Mouse (Mus musculus) heart, postnatal 0 days (tissue): ENCODE results near the gene Trmt2b. TPM values are rescaled to one million over a fixed set of nuclear protein-coding genes. Genes with fewer than 3 reads are reported as not detected.
A peak's percentile ranks its signal among the peaks of the same experiment; 100 is the strongest.

Experiments used
- ATAC-seq: fragments of 200-750 bp; cut with Nextera tagmentation; 2 replicates; pipeline ENCODE4 v1.8.0; 2017; ENCODE audit warnings: low read depth, moderate number of reproducible peaks, moderate library complexity; ENCODE audit not compliant: insufficient read depth
- DNase-seq: peaks from one replicate; pipeline ENCODE4 v3.0.0-alpha.2; 2016; ENCODE audit warnings: low spot score
- H3K27ac ChIP-seq: fragments of 300-500 bp; sonication (generic); 2 replicates; pipeline ENCODE4 v1.5.1; 2014; ENCODE audit warnings: low read depth, mild to moderate bottlenecking
- H3K27me3 ChIP-seq: fragments of 300-500 bp; sonication (generic); 2 replicates; pipeline ENCODE4 v1.6.1; 2014; ENCODE audit warnings: low read length, mixed read lengths; ENCODE audit not compliant: control insufficient read depth, insufficient read depth
- H3K36me3 ChIP-seq: fragments of 300-500 bp; sonication (generic); replicated peaks from 2 replicates; pipeline ENCODE4 v1.6.1; 2014; ENCODE audit warnings: low read length, mixed read lengths; ENCODE audit not compliant: control insufficient read depth, insufficient read depth
- H3K4me1 ChIP-seq: fragments of 300-500 bp; sonication (generic); 2 replicates; pipeline ENCODE4 v1.6.1; 2014; ENCODE audit warnings: antibody characterized with exemption; ENCODE audit not compliant: control insufficient read depth, insufficient read depth
- H3K4me2 ChIP-seq: fragments of 300-500 bp; sonication (generic); 2 replicates; pipeline ENCODE4 v1.6.1; 2014; ENCODE audit warnings: low read depth, mild to moderate bottlenecking, low read length, moderate library complexity
- H3K4me3 ChIP-seq: fragments of 300-500 bp; sonication (generic); 2 replicates; pipeline ENCODE4 v1.5.1; 2014; ENCODE audit warnings: low read depth, low read length
- H3K9ac ChIP-seq: fragments of 300-500 bp; sonication (generic); replicated peaks from 2 replicates; pipeline ENCODE4 v1.6.1; 2014; ENCODE audit warnings: low read depth, low read length, mixed read lengths
- H3K9me3 ChIP-seq: fragments of 300-500 bp; sonication (generic); replicated peaks from 2 replicates; pipeline ENCODE4 v1.6.1; 2016; ENCODE audit warnings: low read length; ENCODE audit not compliant: control insufficient read depth
- CTCF ChIP-seq: IDR thresholded peaks from 2 replicates; pipeline ENCODE4 v1.5.1; 2016; ENCODE audit warnings: antibody characterized with exemption, control low read depth, low read depth
- EP300 ChIP-seq: IDR thresholded peaks from 2 replicates; pipeline ENCODE4 v1.6.1; 2016; ENCODE audit warnings: antibody characterized with exemption, low read depth
- WGBS: fragments of 180-500 bp; shearing (Covaris S2); extraction: QIAGEN DNeasy Blood & Tissue Kit; methylation state at CpG from one replicate; pipeline ENCODE4 v1.1.7; 2014; 5-methylcytosine and 5-hydroxymethylcytosine counted together
- polyA plus RNA-seq: library from polyadenylated mRNA; unstranded; fragments of >200 nt; fragmentation: Nextera tagmentation; extraction: Ambion mirVana; gene quantifications from 2 replicates; pipeline ENCODE4 v1.2.1, GENCODE M21; 2015
- total RNA-seq: library from RNA; depleted of rRNA; stranded (reverse); fragments of >200 nt; gene quantifications from 2 replicates; pipeline ENCODE4 v1.2.3, GENCODE M21; 2014; ENCODE audit warnings: low replicate concordance

The Trmt2b gene
- total and polyA plus RNA-seq, 2 experiments from 2014 or later = 36.2 to 49.2 TPM

DNA sequence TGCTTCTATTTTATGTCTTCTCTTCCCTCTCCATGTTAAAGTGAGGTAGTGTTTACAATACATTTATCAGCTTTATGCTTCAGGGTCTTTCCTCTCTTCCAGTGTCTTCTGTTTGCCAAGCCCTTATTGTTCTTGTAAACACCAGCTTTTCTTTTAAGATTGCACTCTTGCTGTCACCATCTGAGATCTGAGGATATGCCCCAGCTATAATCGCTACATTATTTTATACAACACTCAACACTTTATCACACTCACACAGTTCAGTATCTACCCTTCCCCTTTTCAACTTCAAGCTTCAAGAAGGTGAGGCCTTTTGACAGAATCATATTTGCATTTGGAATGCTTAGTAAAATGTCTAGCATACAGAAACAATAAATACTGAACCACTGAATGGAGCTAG lies 26.5 kb upstream of the Trmt2b start:
- DNase-seq = no peak
- WGBS = 82% methylated on average over 1 of the region's 1 CpGs
- Histone ChIP-seq H3K9ac (no peak overlapping the region), H3K27me3 (no peaks in the 10 kb centered on the region), H3K9me3 (no peaks in the 10 kb centered on the region), H3K27ac (no peak overlapping the region), H3K4me2 (no peak overlapping the region), H3K4me1 (no peaks in the 10 kb centered on the region), H3K4me3 (no peak overlapping the region), H3K36me3 (no peaks in the 10 kb centered on the region)
- TF ChIP-seq EP300 = no peak
- TF ChIP-seq CTCF = no peak
- ATAC-seq = no peak

DNA sequence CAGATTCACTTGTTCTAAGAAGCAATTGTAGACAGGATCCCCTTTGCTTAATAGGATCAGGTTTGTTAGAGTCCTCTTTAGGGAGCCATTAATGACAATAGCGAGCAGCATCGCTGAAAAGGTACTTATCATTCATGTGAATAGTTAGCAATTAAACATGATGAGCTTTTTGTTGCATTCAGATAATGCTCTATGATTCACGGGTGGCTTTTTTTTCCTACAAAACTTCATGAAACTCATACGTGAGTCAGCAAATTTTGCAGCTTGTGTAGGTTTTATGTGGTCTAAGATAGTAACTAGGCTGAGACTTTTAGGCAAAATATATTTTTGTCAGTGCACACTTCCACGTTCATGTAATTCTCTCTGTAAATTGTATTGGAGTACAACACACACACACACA lies 23.4 kb upstream of the Trmt2b start:
- Histone ChIP-seq H3K27ac (no peak overlapping the region), H3K9me3 (no peaks in the 10 kb centered on the region), H3K4me2 (no peak overlapping the region), H3K9ac (no peak overlapping the region), H3K4me1 (no peaks in the 10 kb centered on the region), H3K4me3 (no peak overlapping the region), H3K27me3 (no peaks in the 10 kb centered on the region), H3K36me3 (no peaks in the 10 kb centered on the region)
- ATAC-seq = no peak
- TF ChIP-seq CTCF (no peak), EP300 (no peak)
- DNase-seq = no peak
- WGBS = 58% methylated on average over 5 of the region's 5 CpGs

- WGBS = 50% methylated on average over 4 of the region's 4 CpGs
- ATAC-seq = no peak
- DNase-seq = no peak
- Histone ChIP-seq H3K9ac (no peak overlapping the region), H3K9me3 (no peaks in the 10 kb centered on the region), H3K4me3 (0 out of 2 replicates have a peak overlapping the region, but pooled peaks have one; percentile 53), H3K4me2 (peak overlapping the region; percentile 71), H3K36me3 (no peaks in the 10 kb centered on the region), H3K27me3 (0 out of 2 replicates have a peak, but pooled peaks cover 5% of the 10 kb centered on the region), H3K27ac (no peak overlapping the region), H3K4me1 (no peaks in the 10 kb centered on the region)
- no peak for TF ChIP-seq EP300
- no peak for TF ChIP-seq CTCF
Measured at GRCm38 (mm10) chrX:134297195-134297594, 20.4 kb upstream of the Trmt2b start.

GRCm38 (mm10) chrX:134296737-134297136 lies 20.0 kb upstream of the Trmt2b start:
- Histone ChIP-seq H3K9me3 (no peaks in the 10 kb centered on the region), H3K36me3 (no peaks in the 10 kb centered on the region), H3K27me3 (0 out of 2 replicates have a peak, but pooled peaks cover 5% of the 10 kb centered on the region), H3K4me3 (peak overlapping the region; percentile 53), H3K4me2 (peak overlapping the region; percentile 71), H3K27ac (peak overlapping the region; percentile 6; the same call in 1 of the 2 replicates), H3K9ac (peak overlapping the region; percentile 48; the same call in 1 of the 2 replicates), H3K4me1 (no peaks in the 10 kb centered on the region)
- no peak for TF ChIP-seq CTCF
- TF ChIP-seq EP300 = no peak
- DNase-seq (no peak), ATAC-seq (peak; percentile 24)
- WGBS = 33% methylated on average over 7 of the region's 7 CpGs

DNA sequence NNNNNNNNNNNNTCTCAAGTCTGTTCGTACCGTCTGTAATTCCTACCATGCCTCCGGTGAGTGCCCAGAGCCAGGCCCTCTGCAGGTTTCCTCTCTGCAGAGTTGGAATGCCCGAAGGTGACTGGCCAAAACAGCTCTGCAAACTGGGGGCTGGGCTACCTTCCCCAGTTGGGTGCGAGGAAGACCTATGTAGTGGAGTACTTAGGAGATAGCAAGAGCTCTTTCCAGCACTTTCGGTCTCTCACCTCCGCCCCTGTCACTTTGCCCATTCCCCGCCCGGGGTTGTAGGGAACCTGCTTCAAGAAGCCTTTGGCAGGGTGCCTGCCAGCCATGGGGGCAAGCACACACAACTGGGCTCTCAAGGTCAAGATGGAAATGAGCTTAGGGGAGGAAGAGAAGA lies 19.5 kb upstream of the Trmt2b start:
- H3K9ac ChIP-seq = peak overlapping the region; percentile 48
- WGBS = 16% methylated on average over 9 of the region's 9 CpGs
- H3K36me3 ChIP-seq = no peaks in the 10 kb centered on the region
- H3K27me3 ChIP-seq = 0 out of 2 replicates have a peak, but pooled peaks cover 5% of the 10 kb centered on the region
- peak overlapping the region; percentile 71 for H3K4me2 ChIP-seq
- no peaks in the 10 kb centered on the region for H3K9me3 ChIP-seq
- DNase-seq (peak; percentile 6), ATAC-seq (0 out of 2 replicates have a peak, but pooled peaks have one; percentile 27)
- no peaks in the 10 kb centered on the region for H3K4me1 ChIP-seq
- no peak for TF ChIP-seq EP300
- TF ChIP-seq CTCF = no peak
- peak overlapping the region; percentile 6; the same call in 1 of the 2 replicates for H3K27ac ChIP-seq
- peak overlapping the region; percentile 53 for H3K4me3 ChIP-seq

DNA sequence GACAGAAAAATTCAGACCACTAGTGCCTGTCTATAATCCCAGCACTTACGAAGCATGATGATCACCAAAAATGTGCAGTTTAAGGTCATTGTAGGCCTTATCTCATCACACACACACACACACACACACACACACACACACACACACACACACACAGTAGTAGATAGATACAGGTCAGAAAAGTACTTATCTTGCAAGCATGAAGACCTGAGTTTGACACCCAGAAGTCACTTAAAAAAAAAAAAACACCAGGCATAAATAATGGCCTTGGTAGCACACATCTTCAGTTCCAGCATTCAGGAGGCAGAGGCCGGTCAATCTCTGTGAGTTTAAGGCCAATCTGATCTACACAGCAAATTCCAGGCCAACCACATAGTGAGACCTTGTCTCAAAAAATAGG lies 10.5 kb upstream of the Trmt2b start:
- no peaks in the 10 kb centered on the region for H3K36me3 ChIP-seq
- H3K27ac ChIP-seq = no peak overlapping the region
- DNase-seq (no peak), ATAC-seq (no peak)
- H3K9ac ChIP-seq = no peak overlapping the region
- no peaks in the 10 kb centered on the region for H3K9me3 ChIP-seq
- H3K4me2 ChIP-seq = no peak overlapping the region
- WGBS = 75% methylated on average over 2 of the region's 2 CpGs
- no peaks in the 10 kb centered on the region for H3K4me1 ChIP-seq
- no peak overlapping the region for H3K4me3 ChIP-seq
- no peak for TF ChIP-seq CTCF
- TF ChIP-seq EP300 = no peak
- no peaks in the 10 kb centered on the region for H3K27me3 ChIP-seq
